Mouse (Mus musculus) olfactory bulb, adult 2 months (tissue): ENCODE data around the gene Leo1. TPM values are rescaled to one million over a fixed set of nuclear protein-coding genes. Genes with fewer than 3 reads are reported as not detected.

Source experiments
- H3K27ac ChIP-seq: fragments of 200-500 bp; 2 replicates; pipeline ENCODE4 v1.5.1; 2012; ENCODE audit warnings: low read depth, low read length; ENCODE audit not compliant: insufficient read depth
- H3K4me1 ChIP-seq: fragments of 200-500 bp; 2 replicates; pipeline ENCODE4 v1.6.1; 2012; ENCODE audit warnings: low read length; ENCODE audit not compliant: control insufficient read depth, insufficient read depth
- H3K4me3 ChIP-seq: fragments of 200-500 bp; 2 replicates; pipeline ENCODE4 v1.5.1; 2012; ENCODE audit warnings: mild to moderate bottlenecking, low read depth, low read length, moderate library complexity; ENCODE audit not compliant: insufficient read depth
- CTCF ChIP-seq: fragments of 200-500 bp; IDR thresholded peaks from 2 replicates; pipeline ENCODE4 v1.5.1; 2012; ENCODE audit warnings: low read depth, mild to moderate bottlenecking, low read length, moderate library complexity; ENCODE audit not compliant: insufficient read depth
- POLR2A ChIP-seq: fragments of 200-500 bp; IDR thresholded peaks from 2 replicates; pipeline ENCODE4 v1.6.1; 2012; ENCODE audit warnings: mild to moderate bottlenecking, low read depth, low read length, moderate library complexity; ENCODE audit not compliant: insufficient read depth
- WGBS: fragments of 180-500 bp; shearing (Covaris S2); methylation state at CpG from one replicate; pipeline ENCODE4 v1.1.7; 2018; 5-methylcytosine and 5-hydroxymethylcytosine counted together
- polyA plus RNA-seq: library from polyadenylated mRNA; stranded (reverse); fragments of >200 nt; gene quantifications from 2 replicates; pipeline ENCODE4 v1.2.4, GENCODE M21; 2012; ENCODE audit warnings: low replicate concordance; ENCODE audit not compliant: missing spikeins, insufficient read depth, insufficient read length

Leo1 gene
- polyA plus RNA-seq, 1 experiment = not detected

DNA sequence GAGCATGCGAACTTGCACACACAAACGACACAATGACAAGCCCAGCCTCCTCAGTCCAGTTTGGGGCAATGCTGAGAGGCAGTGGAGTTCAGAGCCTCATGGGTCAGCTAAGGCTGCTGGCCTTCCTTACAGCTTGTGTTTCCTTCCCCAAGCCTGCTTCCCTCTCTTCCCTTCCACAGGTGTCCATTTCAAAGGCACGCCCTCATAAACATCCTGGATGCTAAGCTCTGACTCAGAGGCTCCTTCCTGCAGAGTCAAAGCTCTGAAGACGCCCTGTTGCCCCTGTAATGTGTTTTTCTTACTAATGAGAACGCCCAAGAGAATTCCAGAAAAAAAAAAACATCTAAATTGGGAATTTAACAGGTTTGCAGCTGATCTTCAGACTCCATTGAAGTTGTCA lies 17.6 kb upstream of the Leo1 start:
- no peak for TF ChIP-seq POLR2A
- no peak for TF ChIP-seq CTCF
- 61% methylated on average over 5 of the region's 5 CpGs for WGBS
- peaks cover 3% of the 10 kb centered on the region for H3K4me1 ChIP-seq
- H3K27ac ChIP-seq = no peak overlapping the region
- H3K4me3 ChIP-seq = no peak overlapping the region

DNA sequence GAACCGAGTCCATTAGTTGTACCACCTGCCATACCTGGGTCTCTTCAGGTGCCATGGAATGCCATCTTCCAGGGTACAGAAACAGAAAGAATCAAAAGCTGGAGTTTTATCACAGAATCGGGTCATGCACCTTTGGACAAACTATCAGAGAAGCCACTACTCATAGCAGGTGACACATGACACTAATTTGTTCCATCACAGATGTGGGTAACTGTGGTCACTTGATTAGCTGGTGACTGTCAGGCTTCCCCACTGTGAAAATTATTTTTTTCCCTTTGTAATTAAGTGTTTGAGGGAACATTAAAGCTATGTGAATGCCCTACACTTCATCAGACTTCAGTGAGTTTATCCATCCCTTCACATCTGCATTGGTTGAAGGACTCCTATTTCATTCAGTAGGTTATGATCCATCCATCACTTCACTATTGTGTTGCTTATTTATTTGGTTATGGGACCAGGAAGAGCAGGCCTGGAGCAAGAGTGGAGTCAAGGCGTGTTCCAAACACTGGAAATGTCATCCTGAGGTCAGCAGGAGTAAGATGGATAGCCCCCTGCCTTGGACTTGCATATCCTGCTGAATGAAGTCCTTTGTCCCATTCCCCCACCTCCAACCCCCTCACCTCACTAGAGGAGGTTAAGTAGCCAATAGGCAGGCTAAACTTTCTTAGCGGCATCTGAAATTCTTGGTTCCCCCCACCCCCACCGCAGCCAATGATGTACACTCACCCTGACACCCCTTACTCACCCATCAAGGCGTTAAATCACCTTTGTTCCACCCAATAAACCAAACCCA lies 16.8 kb upstream of the Leo1 start:
- 79% methylated on average over 6 of the region's 6 CpGs for WGBS
- Histone ChIP-seq H3K27ac (no peak overlapping the region), H3K4me1 (peaks cover 3% of the 10 kb centered on the region), H3K4me3 (no peak overlapping the region)
- TF ChIP-seq CTCF = no peak
- no peak for TF ChIP-seq POLR2A

DNA sequence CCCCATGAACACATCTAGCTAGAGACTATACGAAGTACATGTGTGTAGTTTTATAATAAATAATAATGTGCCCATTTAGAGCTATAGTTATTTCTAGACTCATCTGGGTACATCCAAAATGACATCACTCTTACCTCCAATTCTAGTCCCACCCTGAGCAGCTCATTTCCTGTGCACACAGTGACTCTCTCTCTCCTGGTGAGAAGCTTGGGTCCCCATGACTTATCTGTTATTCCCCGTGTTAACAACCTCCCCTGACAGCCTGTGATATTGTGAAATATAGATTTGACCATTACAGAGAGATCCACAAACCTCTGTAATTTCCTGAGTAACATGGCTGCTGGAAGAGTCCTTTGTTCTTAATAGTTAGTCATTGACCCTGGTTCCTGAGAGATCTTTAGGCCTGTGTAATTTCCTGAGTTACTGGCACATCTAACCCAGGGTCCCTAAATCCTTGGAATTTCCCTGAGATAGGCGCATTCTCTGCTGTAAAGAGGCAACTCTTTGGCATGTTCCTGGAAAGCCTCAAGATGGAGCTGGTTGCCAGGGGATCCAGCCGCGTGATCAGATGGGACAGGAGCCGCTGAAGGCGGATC lies 15.4 kb upstream of the Leo1 start:
- TF ChIP-seq POLR2A = no peak
- no peak for TF ChIP-seq CTCF
- Histone ChIP-seq H3K4me1 (peaks cover 3% of the 10 kb centered on the region), H3K4me3 (no peak overlapping the region), H3K27ac (no peak overlapping the region)
- 89% methylated on average over 7 of the region's 7 CpGs for WGBS

DNA sequence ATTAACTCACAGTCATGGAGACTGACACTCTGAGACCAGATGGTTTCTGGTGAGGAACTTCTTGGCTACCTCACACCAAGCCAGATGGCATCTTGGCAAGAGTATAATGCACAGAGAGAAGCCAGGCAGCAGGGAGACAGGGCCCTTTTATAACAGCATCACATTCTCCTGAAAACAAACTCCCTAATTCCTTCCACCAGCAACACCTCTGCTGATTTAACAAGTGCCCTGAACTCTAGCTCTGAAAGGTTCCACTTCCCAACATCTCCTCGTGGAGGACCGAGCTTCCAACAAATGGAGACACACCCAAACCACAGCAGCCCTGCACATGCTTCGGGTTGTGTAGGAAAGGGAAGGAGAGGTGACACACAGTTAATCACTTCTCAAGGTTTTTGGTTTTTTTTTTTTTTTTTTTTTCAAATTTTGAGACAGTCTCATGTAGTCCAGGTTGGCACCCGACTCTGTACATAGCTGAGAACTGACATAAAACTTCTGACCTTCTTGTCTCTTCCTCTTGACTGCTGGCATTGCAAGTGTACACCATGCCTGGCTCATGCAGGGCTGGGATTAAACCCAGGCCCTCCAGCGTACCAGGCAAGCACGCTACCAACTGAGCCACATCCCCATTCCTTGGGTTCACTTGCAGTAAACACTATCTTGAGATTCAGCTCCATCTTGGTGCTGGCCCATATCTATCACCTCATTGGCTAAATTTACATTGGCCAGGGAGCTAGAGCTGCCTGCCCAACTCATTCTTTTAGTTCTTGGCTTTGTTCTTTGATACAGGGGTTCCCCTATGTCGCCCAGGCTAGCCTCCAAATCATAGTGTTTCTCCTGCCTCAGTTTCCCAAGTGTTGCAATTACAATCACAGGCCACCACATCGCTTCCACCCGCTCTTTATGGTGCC lies 13.7 kb upstream of the Leo1 start:
- H3K4me1 ChIP-seq = peaks cover 3% of the 10 kb centered on the region
- no peak overlapping the region for H3K4me3 ChIP-seq
- TF ChIP-seq CTCF = no peak
- TF ChIP-seq POLR2A = no peak
- no peak overlapping the region for H3K27ac ChIP-seq
- WGBS = 88% methylated on average over 9 of the region's 9 CpGs

DNA sequence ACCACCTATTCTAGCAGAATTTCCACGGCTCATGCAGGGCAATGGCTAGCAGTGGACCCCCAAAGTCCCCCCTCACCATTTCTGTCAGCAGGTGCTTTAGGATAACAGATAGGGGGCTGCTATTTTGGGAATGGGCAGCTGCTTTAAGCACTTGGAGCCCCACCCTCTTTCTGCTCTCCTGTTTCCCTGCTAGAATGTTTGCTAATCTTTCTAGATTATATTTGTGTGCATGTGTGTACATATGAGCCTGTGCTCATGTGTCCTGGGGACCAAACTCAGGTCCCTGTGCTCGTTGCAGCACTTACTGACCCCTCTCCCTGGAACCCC lies 13.1 kb upstream of the Leo1 start:
- TF ChIP-seq POLR2A (no peak), CTCF (no peak)
- Histone ChIP-seq H3K4me1 (peaks cover 3% of the 10 kb centered on the region), H3K27ac (no peak overlapping the region), H3K4me3 (no peak overlapping the region)
- 82% methylated on average over 2 of the region's 2 CpGs for WGBS

DNA sequence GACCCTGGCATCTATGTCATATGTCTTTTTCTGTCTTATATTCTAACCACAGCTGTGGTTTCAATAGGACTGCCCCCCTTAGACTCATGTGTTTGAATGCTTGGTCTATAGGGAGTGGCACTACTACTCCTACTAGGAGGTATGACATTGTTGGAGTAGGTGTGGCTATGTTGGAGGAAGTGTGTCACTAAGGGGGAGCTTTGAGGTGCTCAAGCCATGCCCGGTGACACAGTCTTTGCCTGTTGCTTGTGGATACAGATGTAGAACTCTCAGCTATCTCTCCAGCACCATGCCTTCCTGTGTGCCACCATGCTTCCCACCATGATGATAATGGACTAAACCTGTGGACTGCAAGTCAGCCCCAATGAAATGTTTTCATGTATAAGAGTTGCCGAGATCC lies 12.3 kb upstream of the Leo1 start:
- Histone ChIP-seq H3K27ac (no peak overlapping the region), H3K4me1 (no peaks in the 10 kb centered on the region), H3K4me3 (no peak overlapping the region)
- 100% methylated on average over 2 of the region's 2 CpGs for WGBS
- TF ChIP-seq POLR2A = no peak
- no peak for TF ChIP-seq CTCF

DNA sequence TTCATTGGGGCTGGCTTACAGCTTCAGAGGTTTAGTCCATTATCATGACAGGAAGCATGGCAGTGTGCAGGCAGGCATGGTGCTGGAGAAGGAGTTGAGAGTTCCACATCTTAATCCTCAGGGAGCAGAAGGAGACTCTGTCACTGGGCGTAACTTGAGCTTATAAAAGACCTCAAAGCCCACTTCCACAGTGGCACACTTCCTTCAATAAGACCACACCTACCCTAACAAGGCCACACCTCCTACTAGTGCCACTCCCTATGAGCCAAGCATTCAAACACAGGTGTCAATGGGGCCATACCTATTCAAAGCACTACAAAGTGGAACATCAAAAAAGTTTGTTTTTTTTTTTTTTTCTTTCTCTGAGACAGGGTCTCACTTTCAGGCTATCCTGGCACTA lies 11.7 kb upstream of the Leo1 start:
- WGBS = 100% methylated on average over 1 of the region's 1 CpGs
- Histone ChIP-seq H3K4me1 (no peaks in the 10 kb centered on the region), H3K4me3 (no peak overlapping the region), H3K27ac (no peak overlapping the region)
- TF ChIP-seq POLR2A (no peak), CTCF (no peak)

DNA sequence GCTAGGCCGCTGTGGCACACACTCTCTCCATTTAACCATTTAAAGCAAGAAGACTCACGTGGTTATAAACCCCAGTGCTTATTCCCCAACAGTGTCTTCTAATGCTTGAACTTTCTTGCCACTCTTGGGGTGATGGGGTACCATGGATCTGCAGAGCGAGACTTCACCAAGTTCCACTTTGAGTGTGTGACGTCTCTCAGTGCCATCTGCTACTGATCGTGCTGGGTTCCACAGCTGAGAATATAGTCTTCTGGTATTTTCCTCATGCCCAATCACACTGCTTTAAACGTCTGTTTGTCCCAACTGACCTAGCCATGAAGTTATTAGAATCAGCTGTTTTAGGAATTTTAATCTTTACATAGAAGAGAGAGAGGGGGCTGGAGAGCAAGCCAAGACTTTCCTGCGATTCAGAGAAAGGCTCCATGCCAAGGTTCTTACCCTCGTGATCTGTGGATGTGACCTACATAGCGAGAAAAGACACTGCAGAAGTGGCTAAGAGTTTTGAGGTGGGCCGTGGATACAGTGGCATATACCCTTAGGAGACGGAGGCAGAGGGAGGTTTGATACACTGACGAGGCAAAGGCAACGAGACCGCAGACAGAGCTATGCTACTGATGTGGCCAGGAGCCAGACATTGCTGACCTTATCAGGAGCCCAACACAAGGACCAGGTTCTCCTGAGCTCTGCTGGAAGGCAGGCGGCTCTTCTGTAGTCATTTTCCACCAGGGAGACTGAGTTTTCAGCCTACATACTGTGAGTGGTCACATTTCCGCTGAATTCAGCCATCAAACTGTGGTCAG lies 10.3 kb upstream of the Leo1 start:
- WGBS = 80% methylated on average over 16 of the region's 16 CpGs
- TF ChIP-seq POLR2A (no peak), CTCF (no peak)
- no peak overlapping the region for H3K27ac ChIP-seq
- peaks cover 9% of the 10 kb centered on the region for H3K4me1 ChIP-seq
- no peak overlapping the region for H3K4me3 ChIP-seq
